Comparison of ENCODE assay signal across 9 mouse cellular contexts in genomic region chr16:8674165-8674564, GRCm38 (mm10). TPM values are rescaled to one million over a fixed set of nuclear protein-coding genes. Genes with fewer than 3 reads are reported as not detected.
DNase-seq lines count a peak whose midpoint lies in the region; ATAC-seq and TF ChIP-seq lines count a peak whose summit lies in the region.
"Had no signal": no experiment of that assay in that cellular context is flagged by ENCODE, and none has a peak within 500 bp of the region (broad histone marks: within the 10 kb centered on the region; RNA-seq: fewer than 3 reads in every experiment).

No protein-coding gene starts in this region.

- no peak overlapping the region for H3K4me3 ChIP-seq in midbrain, embryonic 14.5 days (replicated peaks; ENCODE audit: low read depth, low read length)
- no peak overlapping the region for H3K4me3 ChIP-seq in midbrain, embryonic 16.5 days (ENCODE audit: low read depth, low read length)
- no peak overlapping the region for H3K4me3 ChIP-seq in embryonic fibroblast, embryonic 13.5 days (ENCODE audit: insufficient read depth, low read length)
- H3K4me3 ChIP-seq in limb, embryonic 14.5 days (replicated peaks; ENCODE audit: low read length) = no peak overlapping the region
- no peak overlapping the region for H3K4me3 ChIP-seq in neural tube, embryonic 15.5 days (replicated peaks)
- H3K4me3 ChIP-seq: limb, embryonic 13.5 days had no signal

- no peak for ATAC-seq in midbrain, embryonic 14.5 days (ENCODE audit: low FRiP score, low TSS enrichment)
- no peak for ATAC-seq in midbrain, embryonic 16.5 days
- ATAC-seq in limb, embryonic 14.5 days (ENCODE audit: low FRiP score, low read depth) = 0 out of 2 replicates have a peak, but pooled peaks have one; percentile 2
- ATAC-seq in neural tube, embryonic 15.5 days (ENCODE audit: low FRiP score) = no peak

- H3K4me2 ChIP-seq in midbrain, embryonic 14.5 days (ENCODE audit: low read length) = no peak overlapping the region
- no peak overlapping the region for H3K4me2 ChIP-seq in midbrain, embryonic 16.5 days (ENCODE audit: low read length)
- no peak overlapping the region for H3K4me2 ChIP-seq in limb, embryonic 14.5 days (replicated peaks; ENCODE audit: low read depth, low read length, severe bottlenecking)
- peak overlapping the region; percentile 19; the same call in 1 of the 2 replicates for H3K4me2 ChIP-seq in neural tube, embryonic 15.5 days
- H3K4me2 ChIP-seq: limb, embryonic 13.5 days had no signal

- H3K9ac ChIP-seq in midbrain, embryonic 14.5 days (replicated peaks; ENCODE audit: low read length) = no peak overlapping the region
- H3K9ac ChIP-seq in midbrain, embryonic 16.5 days (ENCODE audit: low read depth, low read length) = no peak overlapping the region
- no peak overlapping the region for H3K9ac ChIP-seq in limb, embryonic 14.5 days (ENCODE audit: low read depth, low read length, severe bottlenecking)
- no peak overlapping the region for H3K9ac ChIP-seq in neural tube, embryonic 15.5 days (replicated peaks)
- H3K9ac ChIP-seq: limb, embryonic 13.5 days had no signal

- no peak for TF ChIP-seq POLR2A in embryonic fibroblast, embryonic 13.5 days (IDR thresholded peaks at IDR 0.05; ENCODE audit: low read depth, low read length)
- TF ChIP-seq POLR2A in limb, embryonic 14.5 days (IDR thresholded peaks at IDR 0.05; ENCODE audit: borderline replicate concordance, extremely low read depth, insufficient read depth, insufficient read length) = no peak

- no peaks in the 10 kb centered on the region for H3K9me3 ChIP-seq in midbrain, embryonic 14.5 days (ENCODE audit: control insufficient read depth, low read length)
- H3K9me3 ChIP-seq in midbrain, embryonic 16.5 days (replicated peaks; ENCODE audit: control insufficient read depth, low read length, poor library complexity, severe bottlenecking) = no peaks in the 10 kb centered on the region
- H3K9me3 ChIP-seq in limb, embryonic 14.5 days (ENCODE audit: control insufficient read depth, low read length) = no peaks in the 10 kb centered on the region
- H3K9me3 ChIP-seq in neural tube, embryonic 15.5 days (replicated peaks) = no peaks in the 10 kb centered on the region
- H3K9me3 ChIP-seq: limb, embryonic 13.5 days had no signal

- no peaks in the 10 kb centered on the region for H3K36me3 ChIP-seq in midbrain, embryonic 14.5 days (ENCODE audit: control insufficient read depth, insufficient read depth, low read length)
- H3K36me3 ChIP-seq in midbrain, embryonic 16.5 days (ENCODE audit: control insufficient read depth, insufficient read depth, low read length) = no peaks in the 10 kb centered on the region
- H3K36me3 ChIP-seq in limb, embryonic 14.5 days (ENCODE audit: control insufficient read depth, insufficient read depth, low read length) = no peaks in the 10 kb centered on the region
- H3K36me3 ChIP-seq in neural tube, embryonic 15.5 days = no peaks in the 10 kb centered on the region
- H3K36me3 ChIP-seq: limb, embryonic 13.5 days had no signal

- H3K27me3 ChIP-seq in midbrain, embryonic 14.5 days (ENCODE audit: control insufficient read depth, insufficient read depth, low read length) = 0 out of 2 replicates have a peak, but pooled peaks cover 5% of the 10 kb centered on the region
- H3K27me3 ChIP-seq in midbrain, embryonic 16.5 days (ENCODE audit: control insufficient read depth, insufficient read depth, low read depth, low read length) = no peaks in the 10 kb centered on the region
- no peaks in the 10 kb centered on the region for H3K27me3 ChIP-seq in limb, embryonic 14.5 days (ENCODE audit: control insufficient read depth, insufficient read depth, low read length)
- H3K27me3 ChIP-seq in neural tube, embryonic 15.5 days (replicated peaks) = no peaks in the 10 kb centered on the region

- H3K4me1 ChIP-seq in midbrain, embryonic 14.5 days (ENCODE audit: control insufficient read depth, insufficient read depth, low read length) = peaks cover 13% of the 10 kb centered on the region
- peaks cover 19% of the 10 kb centered on the region for H3K4me1 ChIP-seq in midbrain, embryonic 16.5 days (ENCODE audit: control insufficient read depth, insufficient read depth, low read length)
- peaks cover 6% of the 10 kb centered on the region; the same call in 1 of the 2 replicates for H3K4me1 ChIP-seq in embryonic fibroblast, embryonic 13.5 days (ENCODE audit: control insufficient read depth, insufficient read depth, low read length)
- peaks cover 13% of the 10 kb centered on the region for H3K4me1 ChIP-seq in limb, embryonic 14.5 days (ENCODE audit: control insufficient read depth, insufficient read depth, low read length)
- peaks cover 30% of the 10 kb centered on the region for H3K4me1 ChIP-seq in neural tube, embryonic 15.5 days

- H3K27ac ChIP-seq in midbrain, embryonic 14.5 days (replicated peaks; ENCODE audit: low read depth, low read length) = no peak overlapping the region
- H3K27ac ChIP-seq in midbrain, embryonic 16.5 days (ENCODE audit: low read length) = no peak overlapping the region
- no peak overlapping the region for H3K27ac ChIP-seq in embryonic fibroblast, embryonic 13.5 days (ENCODE audit: insufficient read depth, low read length)
- H3K27ac ChIP-seq in limb, embryonic 14.5 days (replicated peaks; ENCODE audit: low read depth, low read length) = no peak overlapping the region
- no peak overlapping the region for H3K27ac ChIP-seq in neural tube, embryonic 15.5 days (replicated peaks)
- H3K27ac ChIP-seq: limb, embryonic 13.5 days had no signal

- peak; percentile 15 for DNase-seq in cerebellum, adult 8-10 months
- no peak for DNase-seq in cerebellum, adult 18-20 months
- peak; percentile 83 for DNase-seq in midbrain, embryonic 14.5 days
- DNase-seq in limb, embryonic 14.5 days (ENCODE audit: low spot score) = peak; percentile 38
- no peak for DNase-seq in frontal cortex, postnatal 25 days (ENCODE audit: low spot score in 2 of 2)

- 2% methylated on average over 8 of the region's 8 CpGs for WGBS in midbrain, embryonic 14.5 days
- 2% methylated on average over 8 of the region's 8 CpGs for WGBS in midbrain, embryonic 16.5 days
- WGBS in limb, embryonic 14.5 days = 5% methylated on average over 8 of the region's 8 CpGs
- 5% methylated on average over 8 of the region's 8 CpGs for WGBS in neural tube, embryonic 15.5 days

- TF ChIP-seq CTCF in embryonic fibroblast, embryonic 13.5 days (IDR thresholded peaks at IDR 0.05; ENCODE audit: borderline replicate concordance, insufficient read depth, low read length) = peak; percentile 23; the same call in 1 of the 2 replicates

RNA-seq across cellular contexts. Expression of gene Carhsp1, which starts 2.2 kb away (rescaled TPM):
- polyA plus RNA-seq in midbrain, embryonic 14.5 days (2014; fragmentation: Nextera tagmentation; extraction: Ambion mirVana) = 76.4 and 149 TPM in 2 replicates
- polyA plus RNA-seq in midbrain, embryonic 16.5 days (2015; fragmentation: Nextera tagmentation; extraction: Ambion mirVana) = 157 and 181 TPM in 2 replicates
- 61.1 and 74.8 TPM in 2 replicates for polyA plus RNA-seq in embryonic fibroblast, embryonic 13.5 days (2011; ENCODE audit: insufficient read length, low read depth, missing spikeins)
- 60.7 and 62.1 TPM in 2 replicates for polyA plus RNA-seq in limb, embryonic 14.5 days (2012; rRNA removed)
- 29.9 and 34.0 TPM in 2 replicates for polyA plus RNA-seq in limb, embryonic 14.5 days (2014; fragmentation: Nextera tagmentation; extraction: Ambion mirVana)
- 141 and 152 TPM in 2 replicates for polyA plus RNA-seq in neural tube, embryonic 15.5 days (2015; fragmentation: Nextera tagmentation; extraction: Ambion mirVana)

RNA-seq across cellular contexts. Expression of gene Gm5767, which starts 6.4 kb away (rescaled TPM):
- not detected in 2 replicates for polyA plus RNA-seq in midbrain, embryonic 14.5 days (2014; fragmentation: Nextera tagmentation; extraction: Ambion mirVana)
- polyA plus RNA-seq in midbrain, embryonic 16.5 days (2015; fragmentation: Nextera tagmentation; extraction: Ambion mirVana) = not detected in 2 replicates
- not detected in 2 replicates for polyA plus RNA-seq in embryonic fibroblast, embryonic 13.5 days (2011; ENCODE audit: insufficient read length, low read depth, missing spikeins)
- not detected in 2 replicates for polyA plus RNA-seq in limb, embryonic 14.5 days (2012; rRNA removed)
- polyA plus RNA-seq in limb, embryonic 14.5 days (2014; fragmentation: Nextera tagmentation; extraction: Ambion mirVana) = 0.33 TPM in 1 of 2 replicates, not detected in the other
- not detected in 2 replicates for polyA plus RNA-seq in neural tube, embryonic 15.5 days (2015; fragmentation: Nextera tagmentation; extraction: Ambion mirVana)
- polyA plus RNA-seq: limb, embryonic 13.5 days had no signal

RNA-seq across cellular contexts. Expression of gene Tmem186, which starts 36.7 kb away (rescaled TPM):
- polyA plus RNA-seq in midbrain, embryonic 14.5 days (2014; fragmentation: Nextera tagmentation; extraction: Ambion mirVana) = 16.1 and 17.2 TPM in 2 replicates
- polyA plus RNA-seq in midbrain, embryonic 16.5 days (2015; fragmentation: Nextera tagmentation; extraction: Ambion mirVana) = 23.3 and 24.6 TPM in 2 replicates
- 8.7 and 9.6 TPM in 2 replicates for polyA plus RNA-seq in embryonic fibroblast, embryonic 13.5 days (2011; ENCODE audit: insufficient read length, low read depth, missing spikeins)
- polyA plus RNA-seq in limb, embryonic 14.5 days (2012; rRNA removed) = 17.4 and 18.6 TPM in 2 replicates
- 13.0 and 15.3 TPM in 2 replicates for polyA plus RNA-seq in limb, embryonic 14.5 days (2014; fragmentation: Nextera tagmentation; extraction: Ambion mirVana)
- polyA plus RNA-seq in neural tube, embryonic 15.5 days (2015; fragmentation: Nextera tagmentation; extraction: Ambion mirVana) = 20.0 and 22.0 TPM in 2 replicates

RNA-seq across cellular contexts. Expression of gene Pmm2, which starts 36.7 kb away (rescaled TPM):
- polyA plus RNA-seq in midbrain, embryonic 14.5 days (2014; fragmentation: Nextera tagmentation; extraction: Ambion mirVana) = 36.3 and 41.5 TPM in 2 replicates
- 33.7 and 41.0 TPM in 2 replicates for polyA plus RNA-seq in midbrain, embryonic 16.5 days (2015; fragmentation: Nextera tagmentation; extraction: Ambion mirVana)
- 46.7 and 52.7 TPM in 2 replicates for polyA plus RNA-seq in embryonic fibroblast, embryonic 13.5 days (2011; ENCODE audit: insufficient read length, low read depth, missing spikeins)
- 61.0 and 68.5 TPM in 2 replicates for polyA plus RNA-seq in limb, embryonic 14.5 days (2012; rRNA removed)
- 46.1 and 47.9 TPM in 2 replicates for polyA plus RNA-seq in limb, embryonic 14.5 days (2014; fragmentation: Nextera tagmentation; extraction: Ambion mirVana)
- polyA plus RNA-seq in neural tube, embryonic 15.5 days (2015; fragmentation: Nextera tagmentation; extraction: Ambion mirVana) = 38.2 and 44.6 TPM in 2 replicates

Comparison
In these comparisons a context has a peak if more than half of its experiments do, and no peak if none do; other contexts are left out.
1. DNase-seq: peak in cerebellum, adult 8-10 months (single experiment), midbrain, embryonic 14.5 days (single experiment) and limb, embryonic 14.5 days (single experiment); none in cerebellum, adult 18-20 months (0 of 2) and frontal cortex, postnatal 25 days (0 of 2).